Mouse (Mus musculus) cerebellum, adult 2 months (tissue): ENCODE results near the gene Shisa5.

Experiments used
- CTCF ChIP-seq: fragments of 200-500 bp; IDR thresholded peaks from 2 replicates; pipeline ENCODE4 v1.5.1; 2011; ENCODE audit warnings: low read depth, mild to moderate bottlenecking, control low read depth, low read length, moderate library complexity, borderline replicate concordance; ENCODE audit not compliant: insufficient read depth
- POLR2A ChIP-seq: fragments of 200-500 bp; IDR thresholded peaks from 2 replicates; pipeline ENCODE4 v1.6.1; 2011; ENCODE audit warnings: low read length, control low read depth, borderline replicate concordance; ENCODE audit not compliant: insufficient read depth

- no peak for TF ChIP-seq CTCF
- TF ChIP-seq POLR2A, result no peak
Observed at GRCm38 (mm10) chr9:109007025-109007780, 31.2 kb upstream of the Shisa5 start.
